Mouse (Mus musculus): ENCODE data around the gene Shld1. TPM values are rescaled to one million over a fixed set of nuclear protein-coding genes. Genes with fewer than 3 reads are reported as not detected.

Gene Shld1
- polyA plus RNA-seq, 1 experiment from 2014 or later: 23.5 TPM

- Histone ChIP-seq H3K4me3 (replicated peaks) (no peak overlapping the region), H3K4me2 (replicated peaks) (no peak overlapping the region), H3K9me3 (no peaks in the 10 kb centered on the region), H3K27ac (no peak overlapping the region), H3K27me3 (no peaks in the 10 kb centered on the region), H3K9ac (replicated peaks) (no peak overlapping the region), H3K4me1 (replicated peaks) (no peaks in the 10 kb centered on the region), H3K36me3 (peaks cover 28% of the 10 kb centered on the region)
- 90% methylated on average over 9 of the region's 9 CpGs for WGBS
- ATAC-seq: no peak
Observed at GRCm38 (mm10) chr2:132695358-132696093, 8.8 kb downstream of the Shld1 start.

DNA sequence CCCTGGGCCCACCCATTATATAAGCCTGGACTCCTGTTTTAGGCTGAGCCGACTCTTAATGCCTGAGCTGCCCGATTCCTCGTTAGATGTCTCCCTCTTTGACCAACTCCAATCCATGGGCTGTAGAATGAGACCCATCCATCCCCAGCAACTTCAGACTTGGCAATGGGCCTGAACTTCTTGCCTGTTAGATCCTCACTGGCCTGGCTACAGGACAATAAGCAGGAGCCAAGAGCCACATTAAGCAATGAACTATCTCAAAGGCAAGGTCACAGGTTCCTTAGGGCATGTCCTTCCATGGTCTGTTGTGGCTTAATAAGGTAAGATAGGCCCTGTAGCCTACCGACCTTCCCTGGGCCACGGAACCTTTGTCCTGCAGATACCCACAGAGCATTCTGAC is 9.8 kb downstream of the Shld1 start:
- no peaks in the 10 kb centered on the region for H3K9me3 ChIP-seq
- no peak overlapping the region for H3K27ac ChIP-seq
- no peaks in the 10 kb centered on the region for H3K4me1 ChIP-seq (replicated peaks)
- H3K36me3 ChIP-seq: peaks cover 28% of the 10 kb centered on the region
- ATAC-seq: no peak
- no peak overlapping the region for H3K4me3 ChIP-seq (replicated peaks)
- no peak overlapping the region for H3K4me2 ChIP-seq (replicated peaks)
- H3K9ac ChIP-seq (replicated peaks): no peak overlapping the region
- H3K27me3 ChIP-seq: no peaks in the 10 kb centered on the region
- 90% methylated on average over 5 of the region's 5 CpGs for WGBS

GRCm38 (mm10) chr2:132697256-132697655 is 10.5 kb downstream of the Shld1 start:
- H3K36me3 ChIP-seq: peaks cover 28% of the 10 kb centered on the region
- no peak overlapping the region for H3K9ac ChIP-seq (replicated peaks)
- no peak overlapping the region for H3K4me3 ChIP-seq (replicated peaks)
- no peak overlapping the region for H3K4me2 ChIP-seq (replicated peaks)
- no peaks in the 10 kb centered on the region for H3K4me1 ChIP-seq (replicated peaks)
- no peaks in the 10 kb centered on the region for H3K27me3 ChIP-seq
- WGBS: 87% methylated on average over 5 of the region's 5 CpGs
- no peak for ATAC-seq
- peak overlapping the region; percentile 5; the same call in 1 of the 2 replicates for H3K27ac ChIP-seq
- H3K9me3 ChIP-seq: no peaks in the 10 kb centered on the region

- H3K9ac ChIP-seq (replicated peaks): no peak overlapping the region
- 72% methylated on average over 7 of the region's 7 CpGs for WGBS
Observed at GRCm38 (mm10) chr2:132697695-132698094, 11.0 kb downstream of the Shld1 start.

DNA sequence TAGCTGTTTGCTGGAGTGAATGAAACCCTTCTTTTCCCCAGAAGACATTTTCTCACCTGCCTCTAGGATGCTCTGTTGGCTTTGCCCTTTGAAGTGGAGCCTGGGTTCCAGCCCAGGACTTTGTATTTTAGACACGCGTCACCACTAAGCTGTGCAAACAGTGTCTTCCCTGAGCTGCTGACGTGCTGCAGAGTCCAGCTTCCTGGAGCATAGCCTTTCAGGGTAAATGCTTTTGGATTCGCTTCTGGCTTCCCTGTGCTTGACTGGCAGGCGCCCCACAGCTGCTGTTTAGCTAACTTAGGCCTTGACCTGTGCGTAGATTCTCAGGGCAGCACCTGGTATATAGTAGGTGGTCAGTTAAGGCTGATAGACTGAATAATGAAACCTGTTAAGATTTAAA is 11.7 kb downstream of the Shld1 start:
- H3K27me3 ChIP-seq: no peaks in the 10 kb centered on the region
- no peaks in the 10 kb centered on the region for H3K9me3 ChIP-seq
- 76% methylated on average over 6 of the region's 6 CpGs for WGBS
- no peak overlapping the region for H3K4me3 ChIP-seq (replicated peaks)
- no peak for ATAC-seq
- no peak overlapping the region for H3K4me2 ChIP-seq (replicated peaks)
- peaks cover 31% of the 10 kb centered on the region for H3K36me3 ChIP-seq
- no peaks in the 10 kb centered on the region for H3K4me1 ChIP-seq (replicated peaks)
- H3K27ac ChIP-seq: peak overlapping the region; percentile 39; the same call in 1 of the 2 replicates
- no peak overlapping the region for H3K9ac ChIP-seq (replicated peaks)

More at GRCm38 (mm10) chr2:132697695-132698094, 11.0 kb downstream of the Shld1 start:
- Histone ChIP-seq H3K4me3 (replicated peaks) (no peak overlapping the region), H3K4me2 (replicated peaks) (no peak overlapping the region), H3K27ac (peak overlapping the region; percentile 39; the same call in 1 of the 2 replicates), H3K9me3 (no peaks in the 10 kb centered on the region), H3K27me3 (no peaks in the 10 kb centered on the region), H3K4me1 (replicated peaks) (no peaks in the 10 kb centered on the region), H3K36me3 (peaks cover 29% of the 10 kb centered on the region)
- ATAC-seq: no peak

DNA sequence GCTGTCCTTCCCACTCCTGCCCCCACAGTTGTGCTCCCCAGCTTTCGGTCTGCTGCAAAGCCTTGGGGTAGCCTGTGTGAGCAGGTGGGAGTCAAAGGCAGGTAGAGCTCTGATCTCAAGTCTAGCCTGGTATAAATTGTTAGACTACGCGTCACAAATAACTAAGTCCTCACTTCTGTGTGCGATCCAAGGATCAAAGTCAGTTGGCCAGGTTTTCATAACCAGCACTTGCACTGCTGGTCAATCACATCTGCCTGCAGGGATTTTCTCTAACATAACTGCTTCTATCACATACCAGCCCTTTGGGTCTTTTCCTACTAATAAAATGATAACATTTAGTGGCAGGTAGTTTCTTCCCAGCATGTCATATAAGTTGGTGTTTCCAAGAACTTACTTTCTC is 14.2 kb downstream of the Shld1 start:
- Histone ChIP-seq H3K36me3 (peaks cover 19% of the 10 kb centered on the region; the same call in 1 of the 2 replicates), H3K9me3 (no peaks in the 10 kb centered on the region), H3K9ac (replicated peaks) (no peak overlapping the region), H3K4me1 (replicated peaks) (no peaks in the 10 kb centered on the region), H3K27me3 (no peaks in the 10 kb centered on the region), H3K4me3 (replicated peaks) (no peak overlapping the region), H3K27ac (no peak overlapping the region), H3K4me2 (replicated peaks) (no peak overlapping the region)
- 95% methylated on average over 4 of the region's 4 CpGs for WGBS
- ATAC-seq: no peak

DNA sequence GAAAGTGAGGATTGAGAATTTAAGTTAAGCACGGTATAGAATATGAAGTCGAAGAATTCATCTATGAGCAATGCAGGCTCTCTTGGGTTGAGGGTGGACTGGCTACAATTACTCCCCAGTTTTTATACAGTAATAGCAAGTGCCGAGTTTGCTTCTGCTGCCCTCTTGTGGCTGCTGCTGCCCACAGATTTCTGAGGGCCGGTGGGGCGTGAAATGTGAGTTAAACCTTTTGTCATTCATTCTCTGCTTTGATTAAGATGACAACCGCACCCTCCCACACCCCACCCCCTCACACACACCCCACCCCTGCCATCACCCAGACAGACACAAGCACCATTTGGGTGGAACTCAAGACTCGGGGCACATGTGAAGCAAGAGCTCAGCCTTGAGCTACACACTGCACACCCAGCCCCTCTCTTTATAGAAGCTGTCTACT is 14.7 kb downstream of the Shld1 start:
- peak; percentile 79 for ATAC-seq
- H3K9ac ChIP-seq (replicated peaks): no peak overlapping the region
- H3K4me3 ChIP-seq (replicated peaks): no peak overlapping the region
- no peaks in the 10 kb centered on the region for H3K27me3 ChIP-seq
- H3K36me3 ChIP-seq: peaks cover 17% of the 10 kb centered on the region; the same call in 1 of the 2 replicates
- 20% methylated on average over 7 of the region's 7 CpGs for WGBS
- no peak overlapping the region for H3K27ac ChIP-seq
- no peaks in the 10 kb centered on the region for H3K4me1 ChIP-seq (replicated peaks)
- H3K9me3 ChIP-seq: no peaks in the 10 kb centered on the region
- no peak overlapping the region for H3K4me2 ChIP-seq (replicated peaks)

GRCm38 (mm10) chr2:132705251-132705992 is 18.7 kb downstream of the Shld1 start:
- H3K9ac ChIP-seq (replicated peaks): no peak overlapping the region
- ATAC-seq: no peak
- no peaks in the 10 kb centered on the region for H3K9me3 ChIP-seq
- 87% methylated on average over 10 of the region's 10 CpGs for WGBS
- H3K27ac ChIP-seq: no peak overlapping the region
- no peak overlapping the region for H3K4me3 ChIP-seq (replicated peaks)
- no peaks in the 10 kb centered on the region for H3K4me1 ChIP-seq (replicated peaks)
- H3K27me3 ChIP-seq: no peaks in the 10 kb centered on the region
- H3K36me3 ChIP-seq: peaks cover 7% of the 10 kb centered on the region; the same call in 1 of the 2 replicates
- H3K4me2 ChIP-seq (replicated peaks): no peak overlapping the region

DNA sequence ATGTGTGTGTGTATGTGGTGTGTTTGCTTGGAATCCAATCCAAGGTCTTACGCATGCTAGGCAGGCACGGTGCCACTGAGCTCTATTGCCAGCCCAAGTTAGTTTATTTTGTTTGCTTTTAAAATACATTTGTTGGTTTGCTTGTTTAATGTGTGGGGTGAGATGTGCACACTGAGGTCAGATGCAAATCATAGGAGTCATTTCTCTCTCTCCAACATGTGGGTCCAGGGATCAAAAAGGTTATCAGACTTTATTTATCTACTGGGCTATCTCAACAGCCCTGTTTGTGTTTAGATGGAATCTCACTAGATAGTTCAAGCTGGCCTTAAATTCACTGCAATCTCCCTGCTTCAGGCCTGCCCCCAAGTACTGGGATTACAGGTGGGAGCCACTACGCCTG is 19.6 kb downstream of the Shld1 start:
- no peaks in the 10 kb centered on the region for H3K27me3 ChIP-seq
- WGBS: 95% methylated on average over 3 of the region's 3 CpGs
- H3K4me2 ChIP-seq (replicated peaks): no peak overlapping the region
- no peak for ATAC-seq
- peaks cover 7% of the 10 kb centered on the region; the same call in 1 of the 2 replicates for H3K36me3 ChIP-seq
- no peak overlapping the region for H3K27ac ChIP-seq
- H3K9me3 ChIP-seq: no peaks in the 10 kb centered on the region
- H3K4me3 ChIP-seq (replicated peaks): no peak overlapping the region
- H3K9ac ChIP-seq (replicated peaks): no peak overlapping the region
- no peaks in the 10 kb centered on the region for H3K4me1 ChIP-seq (replicated peaks)

DNA sequence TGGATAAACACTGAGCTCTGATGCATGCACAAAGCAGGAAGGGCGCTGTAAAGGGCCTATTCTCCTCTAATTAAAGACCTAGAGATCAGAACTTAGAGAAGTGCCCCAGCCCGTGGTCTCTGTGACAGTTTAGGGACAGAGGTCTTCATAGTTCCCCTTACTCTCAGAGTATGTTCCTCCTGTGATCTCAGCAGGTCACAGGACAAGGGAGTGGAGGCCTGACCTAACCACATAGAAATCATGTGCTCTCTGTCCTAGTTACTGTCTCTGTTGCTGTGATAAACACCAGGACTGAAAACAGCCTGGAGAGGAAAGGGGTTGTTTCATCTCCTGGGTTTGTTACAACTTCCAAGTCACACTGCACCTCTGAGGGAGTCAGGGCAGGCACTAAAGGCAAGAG is 23.8 kb downstream of the Shld1 start:
- no peak overlapping the region for H3K4me3 ChIP-seq (replicated peaks)
- H3K27me3 ChIP-seq: no peaks in the 10 kb centered on the region
- no peak overlapping the region for H3K9ac ChIP-seq (replicated peaks)
- no peak overlapping the region for H3K27ac ChIP-seq
- H3K4me1 ChIP-seq (replicated peaks): peaks cover 6% of the 10 kb centered on the region
- no peak for ATAC-seq
- 81% methylated on average over 2 of the region's 2 CpGs for WGBS
- H3K4me2 ChIP-seq (replicated peaks): no peak overlapping the region
- no peaks in the 10 kb centered on the region for H3K9me3 ChIP-seq
- H3K36me3 ChIP-seq: no peaks in the 10 kb centered on the region

DNA sequence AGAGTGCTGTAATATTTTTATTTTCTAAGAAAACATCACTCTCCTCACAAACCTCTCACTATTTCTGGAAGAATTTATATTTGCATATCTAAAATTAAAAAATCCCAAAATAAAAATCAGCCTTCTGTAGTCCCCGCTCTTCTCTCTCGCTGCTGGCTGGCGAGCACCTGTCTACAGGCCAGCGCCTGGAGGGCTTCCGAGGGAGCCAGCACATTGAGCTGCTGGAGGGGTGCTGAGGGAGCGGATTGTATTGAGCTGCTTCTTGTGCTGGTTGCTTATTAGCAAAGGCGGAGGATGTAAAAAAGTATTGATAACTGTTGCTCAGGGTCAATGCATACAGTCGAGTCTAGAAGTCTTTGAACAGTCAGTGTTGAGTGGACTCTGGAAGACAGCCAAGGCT is 25.3 kb downstream of the Shld1 start:
- Histone ChIP-seq H3K9me3 (no peaks in the 10 kb centered on the region), H3K9ac (replicated peaks) (no peak overlapping the region), H3K27ac (no peak overlapping the region), H3K36me3 (no peaks in the 10 kb centered on the region), H3K4me2 (replicated peaks) (no peak overlapping the region), H3K4me3 (replicated peaks) (no peak overlapping the region), H3K27me3 (no peaks in the 10 kb centered on the region), H3K4me1 (replicated peaks) (peaks cover 16% of the 10 kb centered on the region)
- no peak for ATAC-seq
- 86% methylated on average over 8 of the region's 8 CpGs for WGBS

GRCm38 (mm10) chr2:132714522-132714921 is 27.8 kb downstream of the Shld1 start:
- no peak overlapping the region for H3K9ac ChIP-seq (replicated peaks)
- no peak overlapping the region for H3K27ac ChIP-seq
- H3K4me1 ChIP-seq (replicated peaks): peaks cover 16% of the 10 kb centered on the region

More at GRCm38 (mm10) chr2:132714522-132714921, 27.8 kb downstream of the Shld1 start:
- no peaks in the 10 kb centered on the region for H3K9me3 ChIP-seq
- 91% methylated on average over 7 of the region's 7 CpGs for WGBS
- H3K36me3 ChIP-seq: no peaks in the 10 kb centered on the region
- no peak overlapping the region for H3K4me2 ChIP-seq (replicated peaks)
- ATAC-seq: no peak
- no peak overlapping the region for H3K4me3 ChIP-seq (replicated peaks)
- H3K27me3 ChIP-seq: no peaks in the 10 kb centered on the region

All from midbrain, embryonic 13.5 days (tissue).